8 mouse cellular contexts compared by ENCODE assay signal in genomic region chr2:59286247-59286646, GRCm38 (mm10).
DNase-seq lines count a peak whose midpoint lies in the region; ATAC-seq and TF ChIP-seq lines count a peak whose summit lies in the region.

No protein-coding gene starts in this region.

- no peak overlapping the region for H3K4me3 ChIP-seq in midbrain, postnatal 0 days (ENCODE audit: low read depth, low read length)
- H3K4me3 ChIP-seq in midbrain, embryonic 15.5 days, result no peak overlapping the region
- H3K4me3 ChIP-seq in heart, embryonic 14.5 days (ENCODE audit: control insufficient read depth in 1 of 2, insufficient read depth in 1 of 2, low read depth in 1 of 2, low read length in 2 of 2), result no peak overlapping the region

- 70% methylated on average over 9 of the region's 9 CpGs for WGBS in midbrain, postnatal 0 days
- 75% methylated on average over 9 of the region's 9 CpGs for WGBS in midbrain, embryonic 15.5 days
- 21% methylated on average over 9 of the region's 9 CpGs for WGBS in heart, embryonic 14.5 days

- no peak for TF ChIP-seq CTCF in midbrain, postnatal 0 days (IDR thresholded peaks at IDR 0.05)

- ATAC-seq in midbrain, postnatal 0 days (ENCODE audit: low FRiP score), result no peak
- ATAC-seq in midbrain, embryonic 15.5 days (replicated peaks), result no peak
- peak; percentile 44; the same call in 1 of the 2 replicates for ATAC-seq in heart, embryonic 14.5 days (ENCODE audit: insufficient number of reproducible peaks, insufficient read depth, low FRiP score, low read depth)
- no peak for ATAC-seq in activated CD4-positive, CD25-positive, alpha-beta regulatory T cell, adult 4 months

- peak; percentile 29 for DNase-seq in midbrain, postnatal 0 days (ENCODE audit: low spot score)
- peak; percentile 64 for DNase-seq in fibroblast of lung, adult 2 months (ENCODE audit: low read depth)
- peak; percentile 54 for DNase-seq in left cerebral cortex, adult 11 months (ENCODE audit: low spot score)
- DNase-seq in ovary, postnatal 14 days (ENCODE audit: low spot score), result peak; percentile 14
- DNase-seq in spleen, adult 18-20 months, result no peak

- H3K9me3 ChIP-seq in midbrain, postnatal 0 days (ENCODE audit: low read length), result no peaks in the 10 kb centered on the region
- no peaks in the 10 kb centered on the region for H3K9me3 ChIP-seq in midbrain, embryonic 15.5 days
- no peaks in the 10 kb centered on the region for H3K9me3 ChIP-seq in heart, embryonic 14.5 days (ENCODE audit: control insufficient read depth, low read length)

- 0 out of 2 replicates have a peak, but pooled peaks cover 3% of the 10 kb centered on the region for H3K36me3 ChIP-seq in midbrain, postnatal 0 days (ENCODE audit: insufficient read depth, low read length)
- H3K36me3 ChIP-seq in midbrain, embryonic 15.5 days (replicated peaks), result no peaks in the 10 kb centered on the region
- H3K36me3 ChIP-seq in heart, embryonic 14.5 days (ENCODE audit: control insufficient read depth, insufficient read depth, low read length), result peaks cover 5% of the 10 kb centered on the region; the same call in 1 of the 2 replicates

- no peak overlapping the region for H3K9ac ChIP-seq in midbrain, postnatal 0 days (replicated peaks; ENCODE audit: low read length, poor library complexity, severe bottlenecking)
- no peak overlapping the region for H3K9ac ChIP-seq in midbrain, embryonic 15.5 days
- peak overlapping the region; percentile 41; the same call in 1 of the 2 replicates for H3K9ac ChIP-seq in heart, embryonic 14.5 days (ENCODE audit: low read length)

- no peak overlapping the region for H3K4me2 ChIP-seq in midbrain, postnatal 0 days (ENCODE audit: low read depth, low read length, poor library complexity, severe bottlenecking)
- H3K4me2 ChIP-seq in midbrain, embryonic 15.5 days, result no peak overlapping the region
- peak overlapping the region; percentile 39 for H3K4me2 ChIP-seq in heart, embryonic 14.5 days (ENCODE audit: low read length)

- H3K4me1 ChIP-seq in midbrain, postnatal 0 days (ENCODE audit: insufficient read depth, low read length), result no peaks in the 10 kb centered on the region
- H3K4me1 ChIP-seq in midbrain, embryonic 15.5 days, result peaks cover 3% of the 10 kb centered on the region; the same call in 1 of the 2 replicates
- peaks cover 16 to 31% of the 10 kb centered on the region in 2 experiments for H3K4me1 ChIP-seq in heart, embryonic 14.5 days (ENCODE audit: control insufficient read depth in 2 of 2, insufficient read depth in 2 of 2, low read length in 2 of 2)

- H3K27me3 ChIP-seq in midbrain, postnatal 0 days (ENCODE audit: insufficient read depth, low read length), result no peaks in the 10 kb centered on the region
- H3K27me3 ChIP-seq in midbrain, embryonic 15.5 days (replicated peaks), result no peaks in the 10 kb centered on the region
- no peaks in the 10 kb centered on the region for H3K27me3 ChIP-seq in heart, embryonic 14.5 days (ENCODE audit: control insufficient read depth, insufficient read depth, low read length)

- H3K27ac ChIP-seq in midbrain, postnatal 0 days (ENCODE audit: low read depth, low read length), result no peak overlapping the region
- no peak overlapping the region for H3K27ac ChIP-seq in midbrain, embryonic 15.5 days
- peak overlapping the region; percentile 60 to 83 for H3K27ac ChIP-seq in heart, embryonic 14.5 days (replicated peaks in 1 of 2; ENCODE audit: control insufficient read depth in 1 of 2, insufficient read depth in 1 of 2, low read depth in 2 of 2, low read length in 2 of 2)

Comparison
In these comparisons a context has a peak if more than half of its experiments do, and no peak if none do; other contexts are left out.
1. DNase-seq: peak in midbrain, postnatal 0 days (single experiment), fibroblast of lung, adult 2 months (single experiment), left cerebral cortex, adult 11 months (single experiment) and ovary, postnatal 14 days (single experiment); none in spleen, adult 18-20 months (0 of 2).
2. H3K27ac ChIP-seq: peak in heart, embryonic 14.5 days (2 of 2); none in midbrain, postnatal 0 days (single experiment) and midbrain, embryonic 15.5 days (single experiment).